Mouse (Mus musculus) stomach, embryonic 14.5 days (tissue): ENCODE results near the gene Rimkla. TPM values are rescaled to one million over a fixed set of nuclear protein-coding genes. Genes with fewer than 3 reads are reported as not detected.

Source experiments
- ATAC-seq: fragments of 200-750 bp; cut with Nextera tagmentation; 2 replicates; pipeline ENCODE4 v1.8.0; 2017; ENCODE audit warnings: low read depth, moderate TSS enrichment; ENCODE audit not compliant: insufficient number of reproducible peaks, insufficient read depth, low FRiP score
- H3K27ac ChIP-seq: fragments of 300-500 bp; sonication (generic); 2 replicates; pipeline ENCODE4 v1.5.1; 2014; ENCODE audit warnings: mild to moderate bottlenecking, low read length, moderate library complexity, mixed read lengths
- H3K27me3 ChIP-seq: fragments of 300-500 bp; sonication (generic); 2 replicates; pipeline ENCODE4 v1.6.1; 2014; ENCODE audit warnings: low read length, control low read depth, mixed read lengths; ENCODE audit not compliant: control insufficient read depth, insufficient read depth
- H3K36me3 ChIP-seq: fragments of 300-500 bp; sonication (generic); 2 replicates; pipeline ENCODE4 v1.6.1; 2014; ENCODE audit warnings: mild to moderate bottlenecking, control low read depth, low read length, moderate library complexity, mixed read lengths; ENCODE audit not compliant: control insufficient read depth, insufficient read depth
- H3K4me1 ChIP-seq: fragments of 300-500 bp; sonication (generic); 2 replicates; pipeline ENCODE4 v1.6.1; 2014; ENCODE audit warnings: low read length, control low read depth, mixed read lengths; ENCODE audit not compliant: control insufficient read depth, insufficient read depth
- H3K4me2 ChIP-seq: fragments of 300-500 bp; sonication (generic); replicated peaks from 2 replicates; pipeline ENCODE4 v1.6.1; 2014; ENCODE audit warnings: low read depth, low read length, control low read depth
- H3K4me3 ChIP-seq: fragments of 300-500 bp; sonication (generic); 2 replicates; pipeline ENCODE4 v1.5.1; 2014; ENCODE audit warnings: low read depth, low read length, control low read depth
- H3K9ac ChIP-seq: fragments of 300-500 bp; sonication (generic); replicated peaks from 2 replicates; pipeline ENCODE4 v1.6.1; 2014; ENCODE audit warnings: low read depth, mild to moderate bottlenecking, control low read depth, low read length, moderate library complexity, mixed read lengths
- H3K9me3 ChIP-seq: fragments of 300-500 bp; sonication (generic); 2 replicates; pipeline ENCODE4 v1.6.1; 2016; ENCODE audit warnings: low read depth, low read length, control low read depth; ENCODE audit not compliant: control insufficient read depth
- WGBS: fragments of 180-500 bp; shearing (Covaris S2); extraction: QIAGEN DNeasy Blood & Tissue Kit; methylation state at CpG from one replicate; pipeline ENCODE4 v1.1.7; 2014; 5-methylcytosine and 5-hydroxymethylcytosine counted together
- polyA plus RNA-seq: library from polyadenylated mRNA; unstranded; fragments of >200 nt; fragmentation: Nextera tagmentation; extraction: Ambion mirVana; gene quantifications from 2 replicates; pipeline ENCODE4 v1.2.1, GENCODE M21; 2014

Rimkla gene
- polyA plus RNA-seq, 1 experiment from 2014 or later: 1.8 TPM

- ATAC-seq: no peak
- no peak overlapping the region for H3K27ac ChIP-seq
- no peak overlapping the region for H3K9ac ChIP-seq
- WGBS: 89% methylated on average over 10 of the region's 10 CpGs
- H3K4me3 ChIP-seq: no peak overlapping the region
- H3K4me1 ChIP-seq: no peaks in the 10 kb centered on the region
- H3K27me3 ChIP-seq: 0 out of 2 replicates have a peak, but pooled peaks cover 5% of the 10 kb centered on the region
- no peak overlapping the region for H3K4me2 ChIP-seq
- peaks cover 3% of the 10 kb centered on the region; the same call in 1 of the 2 replicates for H3K9me3 ChIP-seq
- no peaks in the 10 kb centered on the region for H3K36me3 ChIP-seq
Measured at GRCm38 (mm10) chr4:119489666-119490065, 2.8 kb downstream of the Rimkla start.

GRCm38 (mm10) chr4:119484882-119485281 is 7.5 kb downstream of the Rimkla start:
- no peak overlapping the region for H3K4me3 ChIP-seq
- H3K9me3 ChIP-seq: no peaks in the 10 kb centered on the region
- no peak overlapping the region for H3K27ac ChIP-seq
- WGBS: 73% methylated on average over 7 of the region's 7 CpGs
- no peaks in the 10 kb centered on the region for H3K36me3 ChIP-seq
- no peak overlapping the region for H3K9ac ChIP-seq
- no peaks in the 10 kb centered on the region for H3K27me3 ChIP-seq
- H3K4me1 ChIP-seq: no peaks in the 10 kb centered on the region
- ATAC-seq: no peak
- no peak overlapping the region for H3K4me2 ChIP-seq

GRCm38 (mm10) chr4:119483051-119483450 is 9.4 kb downstream of the Rimkla start:
- no peaks in the 10 kb centered on the region for H3K27me3 ChIP-seq
- 47% methylated on average over 9 of the region's 9 CpGs for WGBS
- no peaks in the 10 kb centered on the region for H3K9me3 ChIP-seq
- no peak for ATAC-seq
- H3K4me3 ChIP-seq: no peak overlapping the region
- no peak overlapping the region for H3K9ac ChIP-seq
- no peak overlapping the region for H3K27ac ChIP-seq
- H3K4me2 ChIP-seq: no peak overlapping the region
- no peaks in the 10 kb centered on the region for H3K36me3 ChIP-seq
- H3K4me1 ChIP-seq: no peaks in the 10 kb centered on the region

GRCm38 (mm10) chr4:119473150-119473549 is 19.3 kb downstream of the Rimkla start:
- WGBS: 33% methylated on average over 5 of the region's 5 CpGs
- Histone ChIP-seq H3K9ac (no peak overlapping the region), H3K27me3 (no peaks in the 10 kb centered on the region), H3K36me3 (no peaks in the 10 kb centered on the region), H3K4me2 (no peak overlapping the region), H3K9me3 (no peaks in the 10 kb centered on the region), H3K4me3 (no peak overlapping the region), H3K27ac (no peak overlapping the region), H3K4me1 (no peaks in the 10 kb centered on the region)
- no peak for ATAC-seq

- no peaks in the 10 kb centered on the region for H3K9me3 ChIP-seq
Measured at GRCm38 (mm10) chr4:119472545-119472944, 19.9 kb downstream of the Rimkla start.

GRCm38 (mm10) chr4:119467720-119468380 is 24.6 kb downstream of the Rimkla start:
- WGBS: 90% methylated on average over 16 of the region's 16 CpGs
- H3K4me2 ChIP-seq: no peak overlapping the region
- H3K27me3 ChIP-seq: no peaks in the 10 kb centered on the region
- no peak overlapping the region for H3K9ac ChIP-seq
- no peaks in the 10 kb centered on the region for H3K36me3 ChIP-seq
- H3K4me3 ChIP-seq: no peak overlapping the region
- H3K27ac ChIP-seq: no peak overlapping the region
- H3K9me3 ChIP-seq: no peaks in the 10 kb centered on the region
- H3K4me1 ChIP-seq: peaks cover 2% of the 10 kb centered on the region; the same call in 1 of the 2 replicates
- ATAC-seq: no peak

More at GRCm38 (mm10) chr4:119472545-119472944, 19.9 kb downstream of the Rimkla start:
- Histone ChIP-seq H3K36me3 (no peaks in the 10 kb centered on the region), H3K4me2 (no peak overlapping the region), H3K4me3 (no peak overlapping the region), H3K27ac (no peak overlapping the region), H3K9ac (no peak overlapping the region), H3K27me3 (no peaks in the 10 kb centered on the region), H3K4me1 (no peaks in the 10 kb centered on the region)
- ATAC-seq: no peak
- WGBS: 71% methylated on average over 9 of the region's 9 CpGs

GRCm38 (mm10) chr4:119465841-119466240 is 26.6 kb downstream of the Rimkla start:
- H3K4me2 ChIP-seq: no peak overlapping the region
- WGBS: 89% methylated on average over 5 of the region's 5 CpGs
- H3K9ac ChIP-seq: no peak overlapping the region
- no peaks in the 10 kb centered on the region for H3K27me3 ChIP-seq
- H3K36me3 ChIP-seq: no peaks in the 10 kb centered on the region
- H3K27ac ChIP-seq: no peak overlapping the region
- no peaks in the 10 kb centered on the region for H3K9me3 ChIP-seq
- peaks cover 8% of the 10 kb centered on the region; the same call in 1 of the 2 replicates for H3K4me1 ChIP-seq
- ATAC-seq: no peak
- H3K4me3 ChIP-seq: no peak overlapping the region

- Histone ChIP-seq H3K4me1 (peaks cover 8% of the 10 kb centered on the region; the same call in 1 of the 2 replicates), H3K9ac (no peak overlapping the region), H3K4me2 (no peak overlapping the region), H3K27me3 (no peaks in the 10 kb centered on the region), H3K27ac (no peak overlapping the region), H3K9me3 (no peaks in the 10 kb centered on the region), H3K36me3 (no peaks in the 10 kb centered on the region), H3K4me3 (no peak overlapping the region)
- WGBS: 67% methylated on average over 13 of the region's 13 CpGs
- no peak for ATAC-seq
Measured at GRCm38 (mm10) chr4:119463756-119464419, 28.5 kb downstream of the Rimkla start.
